Mouse (Mus musculus) small intestine, adult 2 months (tissue): ENCODE measurements at regions not wholly inside any gene's neighbourhood (a gene's known extent, or its start where the extent isn't known, plus 50 kb on each side); places are given as distances from the start of the nearest gene placed in this dataset.

Experiments used
- CTCF ChIP-seq: fragments of 200-500 bp; IDR thresholded peaks from 2 replicates; pipeline ENCODE4 v1.5.1; 2012; ENCODE audit warnings: low read depth, mild to moderate bottlenecking, control low read depth, inconsistent platforms, low read length, moderate library complexity, mixed read lengths; ENCODE audit not compliant: insufficient replicate concordance, insufficient read length; ENCODE audit errors: extremely low read depth
- POLR2A ChIP-seq: fragments of 200-500 bp; IDR thresholded peaks from 2 replicates; pipeline ENCODE4 v1.6.1; 2012; ENCODE audit warnings: low read depth, mild to moderate bottlenecking, control low read depth, inconsistent platforms, low read length, moderate library complexity

DNA sequence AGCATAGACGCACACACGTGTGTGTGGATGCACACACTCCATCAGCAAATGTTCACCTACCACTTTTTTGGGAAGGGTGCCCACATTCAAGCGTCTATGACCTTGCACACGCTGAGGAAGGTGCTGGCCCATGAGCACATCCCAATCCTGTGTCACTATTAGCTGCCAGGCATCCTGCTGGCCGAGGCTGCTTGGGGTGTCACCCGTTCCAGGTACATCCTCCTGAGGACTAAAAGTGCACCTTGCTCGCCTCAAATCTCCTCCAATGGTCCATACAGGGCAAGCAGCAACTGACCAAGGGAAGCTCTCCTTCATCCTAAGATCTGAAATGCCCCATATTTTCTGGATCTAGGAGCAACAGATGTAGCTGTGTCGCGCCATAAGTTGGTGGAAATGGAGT is 156.3 kb upstream of the Spred2 start:
- no peak for TF ChIP-seq CTCF
- no peak for TF ChIP-seq POLR2A
